Mouse (Mus musculus) thymus, adult 2 months (tissue): ENCODE data around the gene Pdlim7. TPM values are rescaled to one million over a fixed set of nuclear protein-coding genes. Genes with fewer than 3 reads are reported as not detected.

ENCODE experiments used
- DNase-seq: peaks from one replicate; pipeline ENCODE4 v3.0.0; 2021
- H3K27ac ChIP-seq: fragments of 200-500 bp; 2 replicates; pipeline ENCODE4 v1.5.1; 2012; ENCODE audit warnings: low read length, control low read depth; ENCODE audit not compliant: control insufficient read depth, insufficient read depth
- H3K27me3 ChIP-seq: fragments of 200-500 bp; 2 replicates; pipeline ENCODE4 v1.6.1; 2012; ENCODE audit warnings: mild to moderate bottlenecking, low read length, moderate library complexity, mixed read lengths; ENCODE audit not compliant: control insufficient read depth, insufficient read depth
- H3K36me3 ChIP-seq: fragments of 200-500 bp; 2 replicates; pipeline ENCODE4 v1.6.1; 2012; ENCODE audit warnings: mild to moderate bottlenecking, low read length, moderate library complexity; ENCODE audit not compliant: control insufficient read depth, insufficient read depth
- H3K4me1 ChIP-seq: fragments of 200-500 bp; replicated peaks from 2 replicates; pipeline ENCODE4 v1.6.1; 2012; ENCODE audit warnings: low read length; ENCODE audit not compliant: control insufficient read depth, insufficient read depth
- H3K4me3 ChIP-seq: fragments of 200-500 bp; 2 replicates; pipeline ENCODE4 v1.5.1; 2012; ENCODE audit warnings: mild to moderate bottlenecking, low read length, control low read depth, moderate library complexity; ENCODE audit not compliant: control insufficient read depth, insufficient read depth
- CTCF ChIP-seq: fragments of 200-500 bp; IDR thresholded peaks from 2 replicates; pipeline ENCODE4 v1.5.1; 2012; ENCODE audit warnings: mild to moderate bottlenecking, control low read depth, low read length, moderate library complexity, borderline replicate concordance; ENCODE audit not compliant: control insufficient read depth, poor library complexity, insufficient read depth; ENCODE audit errors: extremely low read depth
- POLR2A ChIP-seq: fragments of 200-500 bp; IDR thresholded peaks from 2 replicates; pipeline ENCODE4 v1.6.1; 2012; ENCODE audit warnings: mild to moderate bottlenecking, low read length, control low read depth, moderate library complexity; ENCODE audit not compliant: control insufficient read depth, poor library complexity, insufficient read depth; ENCODE audit errors: extremely low read depth
- WGBS: fragments of 180-500 bp; shearing (Covaris S2); methylation state at CpG from one replicate; pipeline ENCODE4 v1.1.7; 2018; 5-methylcytosine and 5-hydroxymethylcytosine counted together
- polyA plus RNA-seq: library from polyadenylated mRNA; depleted of rRNA; stranded (reverse); fragments of >200 nt; gene quantifications from 2 replicates; pipeline ENCODE4 v1.2.3, GENCODE M21; 2012; rRNA removed

The Pdlim7 gene
- 25.6 and 29.5 TPM in 2 replicates for polyA plus RNA-seq

GRCm38 (mm10) chr13:55513111-55513748 is at the start of gene Pdlim7:
Pdlim7 (minus strand) TSS chr13:55513676.
- peak; percentile 86 for DNase-seq
- Histone ChIP-seq H3K27ac (no peak within 1 kb of the TSS), H3K36me3 (no peaks in the 10 kb centered on the region), H3K27me3 (no peaks in the 10 kb centered on the region; the same call in 1 of the 2 replicates), H3K4me3 (peak within 1 kb of the TSS; percentile 81), H3K4me1 (peaks cover 24% of the 10 kb centered on the region)
- peak; percentile 48; the same call in 1 of the 2 replicates for TF ChIP-seq POLR2A
- peak; percentile 96 for TF ChIP-seq CTCF
- WGBS, result under 1% methylated on average over 55 of the region's 55 CpGs

GRCm38 (mm10) chr13:55557499-55557898 is 44.0 kb upstream of the Pdlim7 start:
- no peak for DNase-seq
- Histone ChIP-seq H3K4me1 (no peaks in the 10 kb centered on the region), H3K27me3 (no peaks in the 10 kb centered on the region), H3K36me3 (peaks cover 39% of the 10 kb centered on the region), H3K27ac (no peak overlapping the region), H3K4me3 (no peak overlapping the region)
- TF ChIP-seq CTCF (no peak), POLR2A (no peak)
- 95% methylated on average over 6 of the region's 6 CpGs for WGBS

- H3K27me3 ChIP-seq, result no peaks in the 10 kb centered on the region
- peaks cover 38% of the 10 kb centered on the region for H3K36me3 ChIP-seq
- WGBS, result 97% methylated on average over 9 of the region's 9 CpGs
- TF ChIP-seq CTCF (no peak), POLR2A (no peak)
- no peaks in the 10 kb centered on the region for H3K4me1 ChIP-seq
- H3K27ac ChIP-seq, result no peak overlapping the region
- H3K4me3 ChIP-seq, result no peak overlapping the region
- no peak for DNase-seq
These were observed 42.4 kb upstream of the Pdlim7 start for GRCm38 (mm10) chr13:55555921-55556320.

GRCm38 (mm10) chr13:55549061-55549460 is 35.6 kb upstream of the Pdlim7 start:
- Histone ChIP-seq H3K36me3 (peaks cover 59% of the 10 kb centered on the region), H3K27ac (no peak overlapping the region), H3K27me3 (no peaks in the 10 kb centered on the region), H3K4me1 (no peaks in the 10 kb centered on the region), H3K4me3 (no peak overlapping the region)
- TF ChIP-seq POLR2A (no peak), CTCF (no peak)
- no peak for DNase-seq
- WGBS, result 96% methylated on average over 15 of the region's 15 CpGs

GRCm38 (mm10) chr13:55548426-55548825 is 35.0 kb upstream of the Pdlim7 start:
- no peak for TF ChIP-seq CTCF
- H3K4me1 ChIP-seq, result no peaks in the 10 kb centered on the region
- H3K36me3 ChIP-seq, result peaks cover 59% of the 10 kb centered on the region
- no peaks in the 10 kb centered on the region for H3K27me3 ChIP-seq
- no peak overlapping the region for H3K27ac ChIP-seq
- DNase-seq, result no peak
- 96% methylated on average over 5 of the region's 5 CpGs for whole genome bisulfite sequencing
- no peak overlapping the region for H3K4me3 ChIP-seq

GRCm38 (mm10) chr13:55547916-55548315 is 34.4 kb upstream of the Pdlim7 start:
- no peaks in the 10 kb centered on the region for H3K27me3 ChIP-seq
- 98% methylated on average over 2 of the region's 2 CpGs for WGBS
- H3K4me3 ChIP-seq, result no peak overlapping the region
- TF ChIP-seq CTCF, result no peak
- TF ChIP-seq POLR2A, result no peak
- no peaks in the 10 kb centered on the region for H3K4me1 ChIP-seq
- peaks cover 59% of the 10 kb centered on the region for H3K36me3 ChIP-seq
- no peak for DNase-seq
- no peak overlapping the region for H3K27ac ChIP-seq

- no peaks in the 10 kb centered on the region for H3K4me1 ChIP-seq
- TF ChIP-seq CTCF, result no peak
- no peak for TF ChIP-seq POLR2A
- WGBS, result 98% methylated on average over 6 of the region's 6 CpGs
- peaks cover 62% of the 10 kb centered on the region for H3K36me3 ChIP-seq
- no peak overlapping the region for H3K27ac ChIP-seq
- no peaks in the 10 kb centered on the region for H3K27me3 ChIP-seq
- no peak overlapping the region for H3K4me3 ChIP-seq
- DNase-seq, result no peak
These were observed 31.3 kb upstream of the Pdlim7 start for GRCm38 (mm10) chr13:55544792-55545191.
